Mouse (Mus musculus) heart, adult 2 months (tissue): ENCODE results near the gene Aldh3b3. TPM values are rescaled to one million over a fixed set of nuclear protein-coding genes. Genes with fewer than 3 reads are reported as not detected.

ENCODE experiments used
- DNase-seq, 2 experiments: peaks; one replicate each; pipeline ENCODE4 v3.0.0; 2021
- H3K27ac ChIP-seq: fragments of 200-600 bp; 2 replicates; pipeline ENCODE4 v1.8.1; 2022
- H3K27me3 ChIP-seq: fragments of 200-500 bp; 2 replicates; pipeline ENCODE4 v1.6.1; 2012; ENCODE audit warnings: mild to moderate bottlenecking, low read length, inconsistent platforms, mixed read lengths; ENCODE audit not compliant: control insufficient read depth, insufficient read depth
- H3K36me3 ChIP-seq: fragments of 200-500 bp; 2 replicates; pipeline ENCODE4 v1.6.1; 2012; ENCODE audit warnings: low read length, inconsistent platforms; ENCODE audit not compliant: control insufficient read depth, insufficient read depth
- H3K4me1 ChIP-seq: fragments of 200-500 bp; 2 replicates; pipeline ENCODE4 v1.6.1; 2011; ENCODE audit warnings: low read length; ENCODE audit not compliant: control insufficient read depth, insufficient read depth
- H3K4me3 ChIP-seq: fragments of 200-600 bp; 2 replicates; pipeline ENCODE4 v1.8.1; 2022
- H3K79me2 ChIP-seq: fragments of 200-500 bp; replicated peaks from 2 replicates; pipeline ENCODE4 v1.6.1; 2012; ENCODE audit warnings: mild to moderate bottlenecking, inconsistent platforms, low read length, moderate library complexity, mixed read lengths; ENCODE audit not compliant: control insufficient read depth, insufficient read depth
- H3K9ac ChIP-seq: fragments of 200-500 bp; 2 replicates; pipeline ENCODE4 v1.6.1; 2012; ENCODE audit warnings: low read depth, mild to moderate bottlenecking, control low read depth, inconsistent platforms, low read length, mixed read lengths
- CTCF ChIP-seq: fragments of 200-600 bp; IDR thresholded peaks from 2 replicates; pipeline ENCODE4 v1.8.1; 2022; ENCODE audit warnings: antibody characterized with exemption, mild to moderate bottlenecking, moderate library complexity
- EP300 ChIP-seq: fragments of 200-500 bp; IDR thresholded peaks from 2 replicates; pipeline ENCODE4 v1.6.1; 2011; ENCODE audit warnings: low read depth, low read length, control low read depth; ENCODE audit not compliant: insufficient read depth
- POLR2A ChIP-seq: fragments of 200-500 bp; IDR thresholded peaks from 2 replicates; pipeline ENCODE4 v1.6.1; 2011; ENCODE audit warnings: mild to moderate bottlenecking, low read depth, low read length, control low read depth; ENCODE audit not compliant: insufficient read depth
- WGBS: fragments of 180-500 bp; shearing (Covaris S2); methylation state at CpG from one replicate; pipeline ENCODE4 v1.1.7; 2018; 5-methylcytosine and 5-hydroxymethylcytosine counted together
- intact Hi-C: fragments of 180-260 bp; cut with DNase I; formaldehyde crosslinking; loops from one replicate; pipeline ENCODE4 v1.15.1; 2025
- long read RNA-seq: library from polyadenylated mRNA; stranded (forward); transcript quantifications from one replicate; pipeline ENCODE4 v2.0.0, GENCODE M21; 2021
- polyA plus RNA-seq: library from polyadenylated mRNA; depleted of rRNA; stranded (reverse); fragments of >200 nt; gene quantifications from 2 replicates; pipeline ENCODE4 v1.2.3, GENCODE M21; 2012; rRNA removed
- total RNA-seq, 2 experiments: library from RNA; stranded (reverse); gene quantifications; 2 replicates each; pipeline ENCODE4 v1.2.3; 2021

Gene Aldh3b3
- total RNA-seq (under 1 TPM; 0.39 to 0.61 TPM), polyA plus RNA-seq (2.8 and 5.4 TPM in 2 replicates)
- long read RNA-seq, partial matches to known transcripts = 0 of 1 reads
- long read RNA-seq, other reads (novel, unspliced or antisense) = 0 of 1 reads

DNA sequence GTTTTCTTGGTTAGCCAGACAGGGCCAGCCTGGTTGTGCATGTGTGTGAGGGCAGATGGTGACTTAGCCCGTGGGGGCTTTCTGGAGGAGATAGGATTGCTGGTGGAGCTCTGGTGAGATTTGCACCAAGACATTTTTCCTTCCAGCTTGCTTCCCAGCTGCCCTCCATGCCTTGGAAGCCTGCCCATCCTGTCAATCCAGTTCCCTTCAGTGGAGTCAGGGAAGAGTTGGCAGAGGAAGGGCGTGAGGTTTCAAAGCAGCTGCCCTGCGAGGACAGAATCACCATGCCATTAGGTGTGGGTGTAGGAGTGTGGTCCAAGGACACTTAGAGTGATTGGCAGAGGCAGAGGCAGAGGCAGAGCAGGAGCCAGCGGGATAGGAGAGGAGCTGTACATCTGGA is at the start of gene Aldh3b3:
Aldh3b3 (plus strand) TSS at position 176 of the 400 bp plus-strand sequence.
- TF ChIP-seq CTCF (no peak), EP300 (0 out of 2 replicates have a peak, but pooled peaks have one; percentile 16)
- Histone ChIP-seq H3K79me2 (no peaks in the 10 kb centered on the region), H3K9ac (no peak within 1 kb of the TSS), H3K27me3 (no peaks in the 10 kb centered on the region), H3K27ac (no peak within 1 kb of the TSS), H3K36me3 (no peaks in the 10 kb centered on the region), H3K4me3 (no peak within 1 kb of the TSS), H3K4me1 (no peaks in the 10 kb centered on the region)
- WGBS = 40% methylated on average over 4 of the region's 4 CpGs
- peak in 1 of 2 experiments; percentile 21 for DNase-seq
- intact Hi-C loops = no loop called here

DNA sequence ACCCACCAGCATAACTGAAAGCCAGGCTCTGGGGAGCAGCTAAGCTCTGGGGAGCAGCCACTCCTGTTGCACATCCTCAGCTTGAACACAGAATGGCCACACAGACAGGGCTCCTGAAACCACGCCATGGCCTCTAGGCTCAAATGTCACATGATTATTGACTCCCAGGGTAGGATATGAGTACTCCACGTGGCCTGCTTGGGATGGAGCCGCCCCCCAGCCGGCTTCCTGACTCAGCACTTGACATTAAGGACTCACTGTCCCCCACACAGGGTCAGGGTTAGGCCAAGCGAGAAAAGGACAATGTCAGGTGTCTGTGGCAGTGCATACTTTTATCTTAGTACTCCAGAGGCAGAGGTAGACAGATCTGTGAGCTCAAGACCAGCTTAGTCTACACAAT is 48.2 kb upstream of the Aldh3b3 start:
- DNase-seq = no peak
- intact Hi-C loops = no loop called here

GRCm38 (mm10) chr19:3912337-3913204 is 45.9 kb upstream of the Aldh3b3 start, which contains the start of gene Ndufs8:
TSS of gene Ndufs8 (minus strand) at chr19:3912774.
- TF ChIP-seq CTCF (peak; percentile 23; the same call in 1 of the 2 replicates), EP300 (peak; percentile 37; the same call in 1 of the 2 replicates), POLR2A (peak; percentile 85)
- peak within 1 kb of the TSS; percentile 91 for H3K4me3 ChIP-seq
- H3K79me2 ChIP-seq = no peaks in the 10 kb centered on the region
- intact Hi-C loops = loop anchor here (2.0 kb wide), 1 partner anchor 144 kb away; no protein-coding TSS in a partner anchor
- peak within 1 kb of the TSS; percentile 86 for H3K9ac ChIP-seq
- peak; percentile 90 to 96 for DNase-seq
- H3K27me3 ChIP-seq = no peaks in the 10 kb centered on the region
- peak within 1 kb of the TSS; percentile 96 for H3K27ac ChIP-seq
- peaks cover 8% of the 10 kb centered on the region for H3K4me1 ChIP-seq
- under 1% methylated on average over 43 of the region's 43 CpGs for WGBS
- H3K36me3 ChIP-seq = no peaks in the 10 kb centered on the region

More for the DNA sequence above, 48.2 kb upstream of the Aldh3b3 start:
- Histone ChIP-seq H3K79me2 (no peaks in the 10 kb centered on the region), H3K4me1 (peaks cover 8% of the 10 kb centered on the region), H3K36me3 (no peaks in the 10 kb centered on the region), H3K9ac (no peak overlapping the region), H3K4me3 (no peak overlapping the region), H3K27ac (no peak overlapping the region), H3K27me3 (no peaks in the 10 kb centered on the region)
- TF ChIP-seq POLR2A = no peak
- TF ChIP-seq CTCF = no peak
- TF ChIP-seq EP300 = no peak
- 62% methylated on average over 5 of the region's 5 CpGs for WGBS

- peaks cover 8% of the 10 kb centered on the region for H3K4me1 ChIP-seq
- DNase-seq = no peak
- peak overlapping the region; percentile 83; the same call in 1 of the 2 replicates for H3K27ac ChIP-seq
- peak overlapping the region; percentile 91 for H3K4me3 ChIP-seq
- no peaks in the 10 kb centered on the region for H3K36me3 ChIP-seq
- intact Hi-C loops = loop anchor here (2.0 kb wide), 1 partner anchor 145 kb away; no protein-coding TSS in a partner anchor
- no peaks in the 10 kb centered on the region for H3K27me3 ChIP-seq
- WGBS = 84% methylated on average over 8 of the region's 8 CpGs
- no peaks in the 10 kb centered on the region for H3K79me2 ChIP-seq
- H3K9ac ChIP-seq = no peak overlapping the region
- TF ChIP-seq POLR2A (no peak), CTCF (no peak), EP300 (no peak)
Observed at GRCm38 (mm10) chr19:3913692-3914091, 44.8 kb upstream of the Aldh3b3 start.

DNA sequence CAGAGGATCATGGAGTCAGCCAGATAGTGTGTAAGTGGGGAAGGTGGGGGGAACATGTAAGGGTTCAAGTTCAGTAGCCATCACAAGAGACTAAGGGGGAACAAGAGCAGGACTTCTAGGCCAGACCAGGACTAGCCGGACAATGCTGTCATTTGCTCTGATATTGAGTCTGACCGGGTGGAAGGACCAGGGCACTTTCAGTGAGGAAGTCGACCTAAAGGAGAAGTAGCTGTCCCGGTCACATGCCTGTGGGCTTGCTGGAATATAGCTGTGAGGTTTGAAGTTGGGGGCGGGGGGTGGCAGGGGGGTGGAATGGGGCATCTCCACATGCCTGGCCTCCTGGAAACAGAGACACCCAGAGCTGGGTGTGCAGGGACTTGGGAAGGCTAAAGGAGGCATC is 43.9 kb upstream of the Aldh3b3 start:
- Histone ChIP-seq H3K36me3 (no peaks in the 10 kb centered on the region), H3K79me2 (no peaks in the 10 kb centered on the region), H3K4me1 (peaks cover 8% of the 10 kb centered on the region), H3K9ac (no peak overlapping the region), H3K27me3 (no peaks in the 10 kb centered on the region), H3K27ac (no peak overlapping the region), H3K4me3 (no peak overlapping the region)
- WGBS = 85% methylated on average over 5 of the region's 5 CpGs
- intact Hi-C loops = no loop called here
- DNase-seq = no peak
- no peak for TF ChIP-seq CTCF
- TF ChIP-seq POLR2A = 0 out of 2 replicates have a peak, but pooled peaks have one; percentile 27

GRCm38 (mm10) chr19:3916727-3917126 is 41.7 kb upstream of the Aldh3b3 start:
- Histone ChIP-seq H3K79me2 (no peaks in the 10 kb centered on the region), H3K27me3 (no peaks in the 10 kb centered on the region), H3K36me3 (no peaks in the 10 kb centered on the region), H3K9ac (no peak overlapping the region), H3K4me1 (peaks cover 6% of the 10 kb centered on the region), H3K27ac (no peak overlapping the region), H3K4me3 (no peak overlapping the region)
- 65% methylated on average over 11 of the region's 11 CpGs for WGBS
- intact Hi-C loops = no loop called here
- TF ChIP-seq POLR2A = no peak
- TF ChIP-seq CTCF = no peak
- no peak for TF ChIP-seq EP300
- DNase-seq = no peak
